Mouse (Mus musculus): ENCODE measurements around the gene Cd44. TPM values are rescaled to one million over a fixed set of nuclear protein-coding genes. Genes with fewer than 3 reads are reported as not detected.

Cd44 gene
- polyA plus RNA-seq (2015; fragmentation: Nextera tagmentation; extraction: Ambion mirVana) = 16.8 and 19.3 TPM in 2 replicates

DNA sequence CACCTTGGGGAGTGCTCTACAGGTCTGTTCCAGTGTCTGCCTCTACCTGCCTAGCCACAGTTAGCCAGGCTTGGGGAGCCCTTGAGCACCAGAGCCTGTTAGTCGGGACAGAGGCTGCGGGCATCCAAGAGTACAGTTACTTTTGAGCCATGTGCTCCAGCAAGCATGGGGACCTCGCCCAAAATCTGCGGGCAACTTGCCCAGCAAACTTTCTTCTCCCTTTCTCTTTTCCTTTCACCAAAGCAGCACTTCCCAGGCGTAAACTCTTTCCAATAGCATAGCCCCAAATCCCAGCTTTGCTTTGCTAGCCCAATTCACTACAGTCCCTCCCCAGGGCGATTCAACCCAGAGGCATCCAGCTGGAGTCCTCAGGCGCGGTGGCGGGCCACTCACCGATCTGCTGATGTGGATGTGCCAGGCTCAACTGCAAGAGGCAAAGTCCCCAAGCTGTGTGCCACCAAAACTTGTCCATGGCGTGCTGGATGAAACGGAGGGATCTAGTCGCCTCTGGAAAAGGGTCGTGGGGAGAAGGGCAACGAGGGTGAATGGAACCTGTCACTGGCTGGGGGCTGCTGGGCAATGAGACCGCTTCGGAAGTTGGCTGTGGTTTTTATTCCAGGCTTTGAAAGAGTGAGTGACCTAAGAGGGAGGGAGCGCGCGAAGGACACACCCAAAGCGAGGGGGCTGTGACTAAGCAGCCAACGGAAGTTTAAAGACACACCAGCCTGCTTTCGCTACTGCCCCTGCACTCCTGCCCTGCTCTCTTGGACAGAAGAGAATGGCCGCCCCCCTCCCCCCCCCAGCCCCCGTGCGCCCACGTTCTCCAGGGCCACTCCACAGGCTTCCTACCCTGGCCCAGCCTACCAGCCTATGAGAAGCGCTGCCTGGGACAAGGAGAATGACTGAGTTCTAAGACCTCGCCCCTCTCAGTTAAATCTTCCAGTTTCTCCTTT lies at the start of gene Cd44:
TSS of gene Cd44 (minus strand) at position 791 of the 953 bp plus-strand sequence.
- peak; percentile 86 for ATAC-seq (replicated peaks; ENCODE audit: insufficient number of reproducible peaks, insufficient read depth, low FRiP score, low read depth)
- no peaks in the 10 kb centered on the region for H3K36me3 ChIP-seq
- peak within 1 kb of the TSS; percentile 87 for H3K4me2 ChIP-seq
- peaks cover 49% of the 10 kb centered on the region for H3K4me1 ChIP-seq (replicated peaks)
- peak within 1 kb of the TSS; percentile 67 for H3K9ac ChIP-seq
- H3K9me3 ChIP-seq (replicated peaks) = no peaks in the 10 kb centered on the region
- peak within 1 kb of the TSS; percentile 71 for H3K4me3 ChIP-seq
- WGBS = under 1% methylated on average over 29 of the region's 29 CpGs
- peak within 1 kb of the TSS; percentile 84 for H3K27ac ChIP-seq
- H3K27me3 ChIP-seq = no peaks in the 10 kb centered on the region

DNA sequence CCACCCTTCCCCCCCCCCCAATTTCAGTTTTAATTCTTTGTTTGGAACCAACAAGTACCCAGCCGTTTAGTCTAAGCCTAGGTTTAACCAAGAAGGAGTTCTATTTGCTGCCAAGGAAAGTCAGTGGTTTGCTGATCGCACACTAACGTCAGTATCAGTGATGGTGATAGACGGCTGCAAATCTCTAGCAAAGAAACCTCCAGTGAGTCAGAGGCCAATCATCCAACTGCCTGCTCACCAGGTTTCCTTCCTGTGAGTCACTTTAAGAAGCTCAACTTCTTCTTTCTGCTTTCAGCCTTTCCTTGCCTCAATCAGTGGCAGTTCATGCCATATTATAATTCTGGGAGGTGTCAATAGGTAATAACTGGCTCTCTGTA lies 47.0 kb upstream of the Cd44 start:
- no peak for ATAC-seq (replicated peaks; ENCODE audit: insufficient number of reproducible peaks, insufficient read depth, low FRiP score, low read depth)
- Histone ChIP-seq H3K9ac (no peak overlapping the region), H3K4me2 (no peak overlapping the region), H3K27ac (no peak overlapping the region), H3K36me3 (no peaks in the 10 kb centered on the region), H3K4me3 (no peak overlapping the region), H3K9me3 (replicated peaks) (no peaks in the 10 kb centered on the region), H3K4me1 (replicated peaks) (peaks cover 10% of the 10 kb centered on the region), H3K27me3 (no peaks in the 10 kb centered on the region)
- WGBS = 52% methylated on average over 4 of the region's 4 CpGs

DNA sequence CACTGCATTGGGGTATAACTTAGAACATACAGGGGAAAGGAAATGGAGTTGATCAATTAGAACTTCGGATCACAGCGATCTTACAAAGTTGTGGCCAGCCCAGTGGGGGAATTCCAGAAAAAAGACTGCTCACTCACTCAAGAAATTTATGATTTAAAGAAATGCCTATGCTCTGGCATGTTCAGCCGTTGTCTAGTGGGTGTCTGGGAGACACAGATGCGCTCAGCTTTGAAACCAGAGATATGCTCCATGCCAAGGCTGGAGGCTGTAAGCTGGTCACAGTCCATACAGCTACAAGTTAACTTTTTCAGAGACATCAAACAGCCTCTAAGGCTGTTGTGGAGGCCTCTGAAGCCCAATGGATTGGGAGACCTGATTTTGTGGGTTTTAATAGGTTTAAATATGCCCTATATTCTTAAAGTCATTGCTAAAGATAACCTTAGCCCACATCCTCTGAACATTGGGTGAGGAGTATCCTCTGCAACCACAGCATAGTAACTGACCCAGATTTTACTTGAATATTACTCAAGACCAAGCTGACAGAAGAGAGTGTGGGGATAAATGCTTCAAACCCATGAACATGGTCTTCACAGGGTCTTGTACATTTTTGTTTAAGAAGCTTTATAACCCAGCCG lies 46.5 kb upstream of the Cd44 start:
- ATAC-seq (replicated peaks; ENCODE audit: insufficient number of reproducible peaks, insufficient read depth, low FRiP score, low read depth) = no peak
- Histone ChIP-seq H3K27me3 (no peaks in the 10 kb centered on the region), H3K36me3 (no peaks in the 10 kb centered on the region), H3K9me3 (replicated peaks) (no peaks in the 10 kb centered on the region), H3K27ac (no peak overlapping the region), H3K4me2 (no peak overlapping the region), H3K9ac (no peak overlapping the region), H3K4me1 (replicated peaks) (peaks cover 10% of the 10 kb centered on the region), H3K4me3 (no peak overlapping the region)
- WGBS = 82% methylated on average over 5 of the region's 5 CpGs

DNA sequence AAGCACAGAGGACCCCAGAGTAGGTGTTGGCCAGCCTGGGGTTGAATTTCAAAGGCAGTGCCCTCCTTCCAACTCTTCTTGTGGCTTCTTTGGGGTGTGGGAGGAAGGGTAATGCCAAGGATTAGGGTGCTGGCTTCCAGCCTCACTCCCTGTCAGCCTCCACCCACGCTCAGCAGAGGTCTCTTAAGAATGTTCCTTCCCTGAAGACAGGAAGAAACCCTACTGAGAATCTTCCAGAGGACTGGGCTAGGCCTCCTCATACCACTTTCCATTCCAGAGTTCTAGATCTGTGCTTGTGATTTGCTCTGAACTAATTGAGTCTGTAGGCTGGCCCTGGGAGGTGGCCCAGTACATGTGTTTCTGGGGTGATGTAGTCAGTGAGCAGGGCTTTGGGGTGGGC lies 43.6 kb upstream of the Cd44 start:
- H3K9me3 ChIP-seq (replicated peaks) = no peaks in the 10 kb centered on the region
- no peak overlapping the region for H3K4me3 ChIP-seq
- no peak for ATAC-seq (replicated peaks; ENCODE audit: insufficient number of reproducible peaks, insufficient read depth, low FRiP score, low read depth)
- no peaks in the 10 kb centered on the region for H3K36me3 ChIP-seq
- H3K27ac ChIP-seq = no peak overlapping the region
- peaks cover 4% of the 10 kb centered on the region for H3K27me3 ChIP-seq
- 77% methylated on average over 1 of the region's 1 CpGs for WGBS
- no peak overlapping the region for H3K9ac ChIP-seq
- no peak overlapping the region for H3K4me2 ChIP-seq
- peaks cover 10% of the 10 kb centered on the region for H3K4me1 ChIP-seq (replicated peaks)

DNA sequence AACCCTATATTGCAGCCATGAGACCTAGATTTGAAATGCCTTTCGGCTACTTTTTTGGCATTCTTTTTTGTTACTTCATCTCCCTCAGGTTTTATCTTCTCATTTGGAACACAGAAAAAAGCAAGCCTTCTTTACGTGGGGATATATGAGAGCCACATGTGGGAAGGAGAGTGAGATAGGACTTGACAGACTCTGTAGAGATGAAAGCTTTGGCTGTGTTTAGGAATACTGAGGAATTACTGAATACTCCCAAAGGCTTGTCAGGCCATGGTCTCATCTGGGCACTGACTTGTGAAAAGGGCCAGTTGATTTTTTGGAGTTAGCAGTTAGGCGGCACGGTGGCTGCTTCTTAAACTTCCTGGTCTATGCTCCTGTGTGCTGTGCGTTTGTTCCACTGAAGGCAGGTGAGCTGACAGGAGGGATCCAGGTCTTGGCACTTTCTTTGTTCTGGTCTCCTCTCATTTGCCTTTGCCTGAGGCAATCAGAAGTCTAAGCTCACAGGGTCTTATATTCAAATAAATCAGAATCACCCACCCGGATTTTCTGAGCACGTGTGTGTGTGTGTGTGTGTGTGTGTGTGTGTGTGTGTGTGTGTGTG lies 43.0 kb upstream of the Cd44 start:
- H3K4me2 ChIP-seq = no peak overlapping the region
- no peak overlapping the region for H3K9ac ChIP-seq
- no peak for ATAC-seq (replicated peaks; ENCODE audit: insufficient number of reproducible peaks, insufficient read depth, low FRiP score, low read depth)
- H3K27me3 ChIP-seq = peaks cover 6% of the 10 kb centered on the region
- H3K36me3 ChIP-seq = no peaks in the 10 kb centered on the region
- 71% methylated on average over 7 of the region's 7 CpGs for WGBS
- peaks cover 10% of the 10 kb centered on the region for H3K4me1 ChIP-seq (replicated peaks)
- H3K27ac ChIP-seq = no peak overlapping the region
- no peaks in the 10 kb centered on the region for H3K9me3 ChIP-seq (replicated peaks)
- no peak overlapping the region for H3K4me3 ChIP-seq

DNA sequence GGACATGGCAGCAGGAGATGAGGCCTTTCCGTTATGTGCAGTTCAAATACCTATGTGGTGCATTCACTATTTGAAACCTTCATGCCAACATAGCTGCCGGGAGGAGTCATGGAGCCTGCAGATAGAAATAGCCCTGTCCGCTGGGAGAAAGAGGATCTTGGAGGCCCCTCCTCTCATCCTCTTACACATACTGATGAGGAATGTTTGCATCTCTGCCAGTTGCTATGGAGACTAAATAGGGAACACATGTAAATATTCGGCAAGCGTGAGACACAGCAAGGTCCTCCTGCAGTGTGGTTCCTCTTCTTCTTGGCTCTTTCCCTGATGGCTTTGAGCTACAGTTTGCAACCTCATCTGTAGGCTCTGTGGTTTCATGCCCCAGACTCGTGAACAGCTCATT lies 42.5 kb upstream of the Cd44 start:
- peak; percentile 70 for ATAC-seq (replicated peaks; ENCODE audit: insufficient number of reproducible peaks, insufficient read depth, low FRiP score, low read depth)
- no peak overlapping the region for H3K9ac ChIP-seq
- H3K4me2 ChIP-seq = no peak overlapping the region
- no peak overlapping the region for H3K4me3 ChIP-seq
- H3K9me3 ChIP-seq (replicated peaks) = no peaks in the 10 kb centered on the region
- H3K36me3 ChIP-seq = no peaks in the 10 kb centered on the region
- WGBS = 20% methylated on average over 6 of the region's 6 CpGs
- peaks cover 6% of the 10 kb centered on the region for H3K27me3 ChIP-seq
- H3K27ac ChIP-seq = no peak overlapping the region
- peaks cover 10% of the 10 kb centered on the region for H3K4me1 ChIP-seq (replicated peaks)

DNA sequence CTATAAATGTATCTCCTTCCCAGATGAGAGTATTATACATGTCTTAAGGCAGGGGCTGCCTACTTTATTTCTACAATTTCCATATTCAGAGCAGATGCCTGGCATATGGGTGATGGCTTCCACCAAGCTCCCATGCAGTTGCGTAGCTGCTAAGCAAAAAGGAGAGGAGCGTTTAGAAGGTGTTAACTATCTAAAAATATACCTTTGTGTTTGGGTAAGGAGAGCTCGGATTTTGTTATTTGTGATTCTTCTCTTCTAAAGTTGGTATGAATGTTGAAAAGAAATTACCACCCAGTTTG lies 41.3 kb upstream of the Cd44 start:
- no peaks in the 10 kb centered on the region for H3K9me3 ChIP-seq (replicated peaks)
- 74% methylated on average over 3 of the region's 3 CpGs for WGBS
- no peak overlapping the region for H3K27ac ChIP-seq
- no peak overlapping the region for H3K4me2 ChIP-seq
- no peak for ATAC-seq (replicated peaks; ENCODE audit: insufficient number of reproducible peaks, insufficient read depth, low FRiP score, low read depth)
- no peak overlapping the region for H3K4me3 ChIP-seq
- H3K9ac ChIP-seq = no peak overlapping the region
- H3K36me3 ChIP-seq = no peaks in the 10 kb centered on the region
- H3K27me3 ChIP-seq = peaks cover 8% of the 10 kb centered on the region
- peaks cover 10% of the 10 kb centered on the region for H3K4me1 ChIP-seq (replicated peaks)

DNA sequence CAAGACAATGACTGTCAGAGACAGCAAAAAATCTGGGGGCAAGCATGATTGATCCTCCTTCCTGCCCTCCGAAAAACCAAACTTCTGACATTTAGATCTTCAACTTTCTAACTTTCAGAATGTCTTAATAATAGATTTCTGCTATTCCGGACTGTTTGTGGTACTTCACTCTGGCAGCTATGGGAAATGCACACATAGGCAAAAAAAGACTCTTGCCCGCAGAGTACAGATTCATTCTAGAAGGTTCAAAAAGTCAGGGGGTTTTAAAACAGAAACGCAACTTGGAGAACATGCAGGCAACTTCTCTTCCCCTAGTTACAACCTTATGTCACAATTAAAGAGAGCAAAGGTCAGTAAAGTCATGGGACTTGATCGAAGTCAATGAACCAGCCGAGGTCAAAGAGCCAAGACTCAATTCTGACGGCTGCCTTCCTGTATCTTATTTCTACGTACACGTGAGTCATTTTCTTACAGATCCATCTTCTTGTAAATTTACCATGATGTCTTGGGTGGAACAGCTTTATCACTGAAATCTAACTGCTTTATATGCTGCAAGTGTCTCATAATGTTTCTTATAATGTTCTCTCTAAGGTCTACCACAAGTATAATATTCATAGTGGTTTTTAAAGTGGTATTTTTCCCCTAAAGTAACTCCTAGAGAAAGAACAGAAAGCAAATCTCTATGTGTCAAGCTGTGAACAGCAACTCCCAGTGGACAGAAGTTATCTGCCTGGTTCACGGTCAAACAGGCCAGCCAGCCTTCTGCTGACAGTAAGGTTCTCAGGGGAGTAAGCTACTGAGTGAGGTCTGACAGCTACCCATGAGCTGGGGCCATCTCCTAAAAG lies 40.7 kb upstream of the Cd44 start:
- no peak overlapping the region for H3K9ac ChIP-seq
- H3K27me3 ChIP-seq = peaks cover 8% of the 10 kb centered on the region
- H3K36me3 ChIP-seq = no peaks in the 10 kb centered on the region
- H3K9me3 ChIP-seq (replicated peaks) = no peaks in the 10 kb centered on the region
- no peak overlapping the region for H3K4me2 ChIP-seq
- H3K4me3 ChIP-seq = no peak overlapping the region
- 67% methylated on average over 10 of the region's 10 CpGs for WGBS
- no peak overlapping the region for H3K27ac ChIP-seq
- H3K4me1 ChIP-seq (replicated peaks) = peaks cover 10% of the 10 kb centered on the region
- ATAC-seq (replicated peaks; ENCODE audit: insufficient number of reproducible peaks, insufficient read depth, low FRiP score, low read depth) = no peak

DNA sequence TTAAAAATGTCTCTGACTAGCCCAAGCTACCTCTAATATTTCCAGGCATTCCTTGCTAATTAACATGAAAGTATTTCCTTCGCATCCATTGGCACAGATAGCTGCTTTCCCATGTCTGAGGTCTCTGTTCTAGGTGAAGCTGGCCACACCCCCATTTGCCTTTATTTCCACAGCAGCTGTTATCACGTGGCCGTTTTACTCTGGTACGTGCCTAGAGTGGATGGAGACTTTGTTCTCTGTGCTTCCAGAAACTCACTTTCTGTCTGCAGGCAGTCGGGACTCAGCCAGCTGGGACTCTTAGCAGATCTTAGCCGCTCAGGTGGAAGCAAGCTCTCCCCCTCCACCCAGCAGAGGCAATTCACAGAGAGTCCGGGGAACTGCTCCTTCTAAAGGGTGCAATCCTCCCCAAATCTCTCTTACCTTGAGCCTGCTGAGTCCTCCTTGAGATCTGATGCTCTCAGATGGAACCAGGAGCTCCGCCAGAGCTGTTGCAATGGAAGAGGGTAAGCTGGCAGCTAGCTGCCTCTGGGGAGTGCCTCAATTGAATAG lies 39.4 kb upstream of the Cd44 start:
- H3K9me3 ChIP-seq (replicated peaks) = no peaks in the 10 kb centered on the region
- no peak for ATAC-seq (replicated peaks; ENCODE audit: insufficient number of reproducible peaks, insufficient read depth, low FRiP score, low read depth)
- 47% methylated on average over 8 of the region's 8 CpGs for WGBS
- H3K36me3 ChIP-seq = no peaks in the 10 kb centered on the region
- peaks cover 8% of the 10 kb centered on the region for H3K27me3 ChIP-seq
- H3K4me3 ChIP-seq = no peak overlapping the region
- peaks cover 12% of the 10 kb centered on the region for H3K4me1 ChIP-seq (replicated peaks)
- no peak overlapping the region for H3K9ac ChIP-seq
- no peak overlapping the region for H3K27ac ChIP-seq
- no peak overlapping the region for H3K4me2 ChIP-seq

DNA sequence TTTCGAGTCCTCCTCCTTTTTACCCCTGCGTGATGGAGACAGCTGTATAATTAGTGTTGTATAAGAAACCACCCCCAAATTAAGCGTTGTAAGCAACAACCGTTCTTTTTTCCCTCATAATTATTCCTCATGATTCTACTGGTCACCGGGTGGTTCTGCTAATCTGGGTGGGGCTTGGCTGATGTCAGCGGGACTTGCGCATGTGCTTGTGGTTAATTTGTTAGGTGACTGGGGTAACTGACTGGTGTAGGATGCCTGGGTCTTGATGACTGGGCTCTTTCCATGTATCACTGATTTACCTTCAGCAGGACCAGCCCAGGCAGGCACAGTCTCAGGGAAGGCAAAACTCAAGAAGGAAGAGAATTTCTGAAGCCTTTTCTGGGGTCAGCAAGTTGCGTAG lies 38.7 kb upstream of the Cd44 start:
- H3K36me3 ChIP-seq = no peaks in the 10 kb centered on the region
- H3K27me3 ChIP-seq = peaks cover 8% of the 10 kb centered on the region
- no peaks in the 10 kb centered on the region for H3K9me3 ChIP-seq (replicated peaks)
- H3K27ac ChIP-seq = no peak overlapping the region
- 86% methylated on average over 8 of the region's 8 CpGs for WGBS
- no peak overlapping the region for H3K4me3 ChIP-seq
- no peak overlapping the region for H3K4me2 ChIP-seq
- ATAC-seq (replicated peaks; ENCODE audit: insufficient number of reproducible peaks, insufficient read depth, low FRiP score, low read depth) = no peak
- H3K4me1 ChIP-seq (replicated peaks) = peaks cover 12% of the 10 kb centered on the region
- no peak overlapping the region for H3K9ac ChIP-seq

DNA sequence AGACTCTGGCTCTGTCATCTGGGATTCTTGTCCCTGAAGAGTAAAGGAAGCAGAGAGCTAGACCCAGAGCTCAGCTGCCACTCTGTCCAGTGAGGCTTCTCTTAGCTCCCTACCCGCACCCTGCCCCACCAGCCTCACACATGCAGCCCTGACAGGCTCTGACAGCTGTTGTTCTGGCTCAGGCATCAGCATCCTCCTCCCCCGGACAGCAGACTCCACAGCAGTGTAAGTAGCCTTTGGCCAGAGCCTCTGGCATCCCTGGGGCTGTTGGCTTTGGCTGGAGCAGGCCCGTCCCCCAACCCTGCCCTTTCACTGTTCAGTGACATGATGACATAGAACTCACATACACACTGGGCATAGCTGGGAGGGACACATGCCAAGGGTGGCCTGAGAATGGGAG lies 35.4 kb upstream of the Cd44 start:
- WGBS = 41% methylated on average over 3 of the region's 3 CpGs
- Histone ChIP-seq H3K4me2 (no peak overlapping the region), H3K27me3 (peaks cover 8% of the 10 kb centered on the region), H3K36me3 (no peaks in the 10 kb centered on the region), H3K27ac (no peak overlapping the region), H3K4me3 (no peak overlapping the region), H3K9me3 (replicated peaks) (no peaks in the 10 kb centered on the region), H3K9ac (no peak overlapping the region), H3K4me1 (replicated peaks) (0 out of 2 replicates have a peak, but pooled peaks cover 2% of the 10 kb centered on the region)
- ATAC-seq (replicated peaks; ENCODE audit: insufficient number of reproducible peaks, insufficient read depth, low FRiP score, low read depth) = no peak

Measured in heart, embryonic 15.5 days (tissue).